Mouse (Mus musculus) brain, adult 10 weeks (tissue): Measurements from ENCODE around the gene Gm10309. TPM values are rescaled to one million over a fixed set of nuclear protein-coding genes. Genes with fewer than 3 reads are reported as not detected.

Experiments used
- polyA plus RNA-seq: library from polyadenylated mRNA; stranded (reverse); fragments of 350-450 nt; fragmentation: Illumina TruSeq; extraction: RNeasy Lipid Tissue Mini Kit (QIAGEN cat#74804); gene quantifications from one replicate; pipeline ENCODE4 v1.2.3, GENCODE M21; 2015; ENCODE audit warnings: low read depth, low replicate concordance

Gene Gm10309
- not detected for polyA plus RNA-seq

GRCm38 (mm10) chr17:86505183-86505631, at the start of gene Gm10309:
TSS of gene Gm10309 (minus strand) at chr17:86505232.

Other genes with a start within 250 kb of the Gm10309 start
- 56.7 TPM for gene Epas1, start 248.5 kb upstream of the Gm10309 start, polyA plus RNA-seq